Mouse (Mus musculus) layer of hippocampus, postnatal 36 days (tissue): ENCODE results near the gene Rapgefl1. TPM values are rescaled to one million over a fixed set of nuclear protein-coding genes. Genes with fewer than 3 reads are reported as not detected.

Experiments used
- DNase-seq, 2 experiments: peaks; one replicate each; pipeline ENCODE4 v3.0.0; 2022
- total RNA-seq, 2 experiments: library from RNA; stranded (reverse); gene quantifications; 2 replicates each; pipeline ENCODE4 v1.2.3; 2021

Gene Rapgefl1
- total RNA-seq: 100 to 1,000 TPM; 204 to 218 TPM

DNA sequence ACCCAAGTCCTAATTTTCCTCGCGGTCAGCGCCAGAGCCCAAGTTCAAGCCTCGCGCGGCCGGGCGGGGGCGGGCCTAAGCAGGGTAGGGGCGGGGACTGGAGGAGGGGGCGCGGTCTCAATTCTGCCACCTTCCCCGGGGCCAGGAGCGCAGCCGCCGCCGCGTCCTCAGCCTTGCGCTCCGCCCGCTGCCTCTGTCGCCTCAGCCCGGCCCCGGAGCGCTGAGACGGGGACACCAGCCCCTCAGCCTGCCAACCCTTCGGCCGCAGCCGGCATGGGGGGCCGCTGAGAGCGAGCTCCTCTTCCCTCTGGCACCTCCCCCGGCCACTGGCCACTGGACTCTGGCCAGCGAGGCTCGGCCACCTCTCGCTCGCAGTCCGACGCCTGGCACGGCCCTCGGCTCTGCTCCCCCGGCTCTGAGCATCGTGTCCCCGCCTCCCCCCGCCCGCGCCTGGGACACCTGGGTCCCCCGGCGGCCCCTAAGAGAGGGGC, at the start of gene Rapgefl1:
Gene Rapgefl1, plus strand, starts transcription at position 135 of the 491 bp plus-strand sequence.
- DNase-seq: peak; percentile 82 to 84

DNA sequence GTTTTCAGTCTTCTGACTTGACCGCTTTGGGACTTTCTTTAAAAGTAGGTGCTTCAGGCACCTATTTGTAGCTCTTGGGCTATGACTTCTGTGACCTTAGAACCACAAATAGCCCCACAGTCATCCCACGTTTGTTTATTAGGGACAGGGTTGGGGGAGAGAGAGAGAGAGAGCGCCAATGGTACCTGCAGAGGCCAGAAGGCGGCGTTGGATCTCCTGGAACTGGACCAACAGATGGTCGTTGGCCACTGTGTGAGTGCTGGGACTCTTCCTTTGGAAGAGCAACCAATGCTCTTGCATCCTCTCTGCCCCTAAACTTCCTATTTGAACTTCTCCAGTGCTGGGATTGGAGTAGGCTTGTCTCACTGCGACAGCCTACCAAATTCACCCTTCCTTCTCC, 49.4 kb upstream of the Rapgefl1 start:
- no peak for DNase-seq

DNA sequence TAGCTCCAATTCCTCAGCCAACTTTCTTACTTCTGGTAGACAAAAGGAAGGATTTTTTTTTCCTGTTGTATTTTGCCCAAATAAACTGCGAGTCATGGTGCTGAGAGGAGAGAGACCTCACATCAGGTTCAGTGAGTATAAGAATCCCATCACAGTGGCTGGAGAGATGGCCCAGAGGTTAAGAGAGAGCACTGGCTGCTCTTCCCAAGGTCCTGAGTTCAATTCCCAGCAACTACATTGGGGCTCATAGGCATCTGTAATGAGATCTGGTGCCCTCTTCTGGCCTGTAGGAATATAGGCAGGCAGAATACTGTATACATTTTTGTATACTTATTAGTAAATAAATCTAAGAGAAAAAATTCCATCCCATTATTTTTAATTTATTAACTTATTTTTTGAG, 48.9 kb upstream of the Rapgefl1 start:
- no peak for DNase-seq

DNA sequence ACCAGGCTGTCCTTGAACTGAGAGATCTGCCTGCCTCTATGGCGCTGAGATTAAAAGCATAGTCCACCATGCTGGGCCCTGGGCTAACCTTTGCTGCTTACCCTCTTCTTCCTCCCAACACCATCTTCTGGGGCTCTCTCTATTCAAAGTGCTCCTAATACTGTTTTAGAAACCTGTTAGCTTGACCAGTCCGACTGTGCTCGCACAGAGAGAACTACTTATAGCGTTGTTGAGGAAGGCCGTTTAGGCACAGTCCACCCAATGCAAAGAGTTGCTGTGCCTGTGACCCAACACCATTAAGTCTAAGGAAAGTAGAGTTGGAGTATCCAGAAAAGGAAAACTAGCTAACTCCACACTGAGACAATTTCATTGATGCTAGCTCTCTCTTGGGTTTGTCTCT, 48.4 kb upstream of the Rapgefl1 start:
- DNase-seq: no peak

DNA sequence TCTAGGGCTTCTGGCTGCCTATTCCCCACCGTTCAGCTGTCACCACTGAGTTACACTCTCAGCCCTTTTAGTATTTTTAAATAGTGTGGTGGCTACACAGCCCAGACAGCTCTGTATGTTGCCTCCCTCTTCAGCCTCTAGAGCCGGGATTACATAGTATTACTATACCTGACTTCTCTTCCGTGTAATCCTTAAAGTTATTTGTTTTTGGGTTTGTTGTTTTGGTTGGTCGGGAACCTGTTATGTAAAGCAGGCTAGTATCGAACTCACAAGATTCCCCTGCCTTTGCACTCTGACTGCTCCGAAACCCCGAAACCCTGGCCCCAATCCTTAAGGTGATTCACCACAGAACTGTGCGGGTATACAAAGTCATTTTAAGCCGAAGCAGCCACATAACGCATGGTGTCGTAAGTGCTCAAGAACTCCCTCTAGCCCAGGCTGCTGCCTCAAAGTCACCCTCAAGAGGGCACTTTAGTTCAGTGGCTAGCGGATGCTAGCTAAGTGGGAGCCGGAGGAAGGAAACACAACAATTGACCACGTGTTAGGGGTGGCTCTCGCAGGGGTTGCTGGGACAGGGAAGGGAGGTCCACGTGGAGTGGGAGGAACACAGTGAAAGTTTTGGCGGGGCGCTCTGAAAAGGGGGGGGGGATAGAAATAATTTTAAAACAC, 47.9 kb upstream of the Rapgefl1 start:
- peak; percentile 80 to 83 for DNase-seq

DNA sequence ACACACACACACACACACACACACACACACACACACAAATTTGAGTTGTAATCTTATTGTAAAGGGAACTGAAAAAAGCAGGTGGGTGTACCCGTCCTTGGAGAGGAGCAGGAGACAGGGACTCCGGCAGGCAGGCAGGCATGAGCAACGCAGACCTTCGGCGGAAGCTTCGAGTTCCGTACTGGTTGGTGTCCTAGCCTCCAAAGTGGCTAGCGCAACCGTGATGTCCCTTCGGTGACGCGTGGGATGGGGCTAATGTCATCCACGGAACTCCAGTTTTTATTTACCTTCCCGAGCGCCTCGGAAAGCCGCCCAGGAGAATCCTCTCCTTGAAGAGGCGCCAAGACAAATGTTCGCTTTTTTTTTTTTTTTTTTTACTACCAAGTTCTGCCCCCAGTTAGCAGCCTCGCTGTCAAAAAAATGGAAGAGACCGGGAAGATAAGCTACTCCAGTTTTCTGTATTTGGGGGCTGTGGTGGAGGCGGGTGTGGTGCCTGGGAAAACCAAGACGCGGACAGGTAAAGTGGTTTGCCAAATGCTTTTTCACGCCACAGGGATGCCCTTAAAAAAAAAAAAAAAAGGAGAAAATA, 47.3 kb upstream of the Rapgefl1 start:
- DNase-seq: no peak

DNA sequence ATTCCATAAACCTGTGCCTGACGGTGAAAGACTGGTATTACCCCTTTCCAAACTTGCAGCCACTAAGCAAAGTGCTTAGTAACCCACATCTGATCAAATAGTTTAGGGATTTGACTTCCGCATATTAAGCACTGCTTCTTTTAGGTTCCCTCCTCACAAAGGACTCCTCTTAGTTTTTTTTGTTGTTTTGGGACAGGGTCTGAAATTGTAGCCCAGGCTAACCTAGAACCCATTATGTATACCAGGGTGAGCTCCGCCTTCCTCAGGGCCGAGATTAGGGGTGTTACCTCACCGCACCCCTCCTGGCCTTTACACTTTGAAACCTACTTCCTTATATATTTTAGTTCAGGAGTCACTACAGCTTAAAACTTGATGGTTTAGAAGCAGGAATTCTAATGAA, 46.8 kb upstream of the Rapgefl1 start:
- DNase-seq: no peak

DNA sequence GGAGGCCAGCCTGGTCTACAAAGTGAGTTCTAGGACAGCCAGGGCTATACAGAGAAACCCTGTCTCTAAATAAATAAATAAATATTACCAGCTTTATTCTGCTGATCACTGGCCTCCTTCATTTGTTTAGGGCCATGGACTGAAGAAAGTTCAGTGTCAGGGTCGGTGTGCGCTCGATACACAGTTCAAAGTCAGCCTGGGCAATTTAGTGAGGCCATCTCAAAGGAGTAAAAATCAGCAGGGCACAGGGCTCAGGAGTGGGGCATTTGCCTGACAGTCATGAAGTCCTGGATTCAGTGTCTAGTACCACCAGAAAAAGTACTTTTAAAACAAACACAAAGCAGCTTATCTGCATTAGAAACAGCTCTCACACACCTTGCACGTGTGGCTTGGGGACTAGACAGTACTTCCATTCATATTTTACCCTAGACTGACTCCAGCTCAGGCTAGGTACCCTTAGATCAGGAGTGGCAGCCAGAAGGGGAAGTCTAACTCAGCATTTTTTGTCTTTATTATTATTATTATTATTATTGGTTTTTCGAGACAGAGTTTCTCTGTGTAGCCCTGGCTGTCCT, 45.9 kb upstream of the Rapgefl1 start:
- DNase-seq: no peak

DNA sequence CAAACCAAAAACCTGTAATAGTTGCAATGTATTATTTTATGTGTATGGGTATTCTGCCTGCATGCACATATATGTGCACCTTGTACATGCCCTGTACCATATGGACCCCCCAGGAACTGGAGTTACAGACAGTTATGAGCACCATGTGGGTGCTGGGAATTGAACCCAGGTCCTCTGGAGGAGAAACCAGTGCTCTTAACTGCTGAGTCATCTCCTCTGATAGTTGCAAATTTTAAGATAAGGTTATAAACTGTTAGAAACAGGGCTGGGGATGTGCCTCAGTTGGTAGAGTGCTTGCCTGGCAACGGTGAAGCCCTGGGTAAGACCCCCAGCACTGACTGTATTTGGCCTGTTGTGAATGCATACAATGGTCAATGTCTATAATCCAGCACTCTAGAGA, 45.1 kb upstream of the Rapgefl1 start:
- no peak for DNase-seq

DNA sequence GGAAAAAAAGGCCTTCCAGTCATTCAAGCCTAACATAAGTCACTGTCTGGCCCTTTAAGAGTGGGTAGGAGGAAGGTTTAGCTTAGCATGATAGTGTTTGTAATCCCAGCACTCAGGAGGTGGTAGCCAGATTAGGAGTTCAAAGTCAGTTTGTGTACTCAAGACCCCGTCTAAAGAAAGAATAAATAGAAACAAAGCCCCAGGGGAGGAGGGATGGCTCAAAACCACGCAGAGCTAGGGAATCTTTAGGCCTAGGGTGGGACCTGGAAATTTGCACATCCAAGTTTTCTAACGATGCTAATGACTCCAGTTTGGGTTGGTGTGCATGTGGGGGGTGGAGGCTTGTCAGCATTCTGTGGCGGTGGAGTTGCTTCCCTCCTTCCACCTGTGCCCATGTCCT, 44.5 kb upstream of the Rapgefl1 start:
- DNase-seq: no peak

DNA sequence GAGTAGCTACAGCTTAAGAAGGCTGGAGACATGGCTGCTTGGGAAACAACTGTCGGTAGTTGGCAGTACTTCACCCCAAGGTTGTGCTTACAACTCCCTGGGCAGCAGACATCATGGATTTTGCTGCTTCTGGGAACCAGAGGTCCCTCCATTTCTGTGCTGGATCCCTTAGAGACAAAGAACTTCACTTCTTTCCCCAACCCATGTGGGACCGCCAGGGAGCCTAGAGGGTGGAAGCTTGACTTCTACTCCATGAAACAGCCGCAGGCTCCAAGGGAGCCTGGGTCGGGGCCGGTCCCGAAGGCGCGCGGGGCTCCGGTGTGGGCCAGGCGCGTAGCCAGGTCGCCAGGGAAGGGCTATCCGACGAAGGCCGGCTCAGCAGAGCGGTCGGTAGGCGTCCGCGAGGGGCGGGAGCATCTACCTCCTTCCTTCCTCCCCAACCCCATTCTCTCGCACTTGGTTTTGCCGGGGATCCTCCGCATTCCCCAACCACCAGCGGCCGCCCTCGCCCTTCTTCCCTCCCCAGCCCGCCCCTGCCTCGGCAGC, 42.0 kb upstream of the Rapgefl1 start:
- peak in 1 of 2 experiments; percentile 80 for DNase-seq

DNA sequence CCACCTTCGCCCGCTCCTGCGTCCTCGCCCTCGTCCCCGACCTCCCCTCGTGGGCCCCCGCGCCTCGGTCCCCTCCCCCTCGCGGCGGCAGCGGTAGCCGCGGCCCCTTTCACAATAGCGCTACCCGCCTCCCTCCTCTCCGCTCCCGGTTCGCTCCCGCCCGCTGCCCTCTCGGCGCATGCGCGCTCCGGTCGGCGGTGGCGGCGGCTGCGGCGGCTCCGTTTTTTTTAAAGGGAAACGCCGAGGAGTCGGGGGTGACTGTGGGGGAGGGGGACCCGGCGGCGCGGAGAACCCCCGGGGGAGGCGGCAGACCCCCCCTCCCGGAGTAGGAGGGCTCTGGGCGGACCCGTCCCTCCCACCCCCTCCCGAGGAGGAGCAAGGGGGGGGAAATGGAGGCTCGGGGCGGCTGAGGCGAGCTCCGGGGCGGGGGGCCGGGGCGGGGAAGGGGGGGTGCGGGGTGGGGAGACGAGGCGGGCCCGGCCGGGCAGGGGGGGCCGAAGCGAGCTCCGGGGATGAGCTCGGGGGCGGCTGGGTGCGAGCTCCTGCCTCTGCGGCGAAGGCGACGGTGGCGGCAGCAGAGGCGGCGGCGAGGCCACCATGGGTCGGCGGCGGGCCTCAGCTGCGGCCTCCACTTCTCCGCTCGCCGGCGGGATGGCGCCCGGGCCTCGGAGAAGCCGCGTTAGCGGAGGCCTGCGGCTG, 41.4 kb upstream of the Rapgefl1 start, which contains the start of gene Msl1:
Gene Msl1, plus strand, starts transcription at position 502 of the 699 bp plus-strand sequence.
- peak; percentile 89 to 90 for DNase-seq

DNA sequence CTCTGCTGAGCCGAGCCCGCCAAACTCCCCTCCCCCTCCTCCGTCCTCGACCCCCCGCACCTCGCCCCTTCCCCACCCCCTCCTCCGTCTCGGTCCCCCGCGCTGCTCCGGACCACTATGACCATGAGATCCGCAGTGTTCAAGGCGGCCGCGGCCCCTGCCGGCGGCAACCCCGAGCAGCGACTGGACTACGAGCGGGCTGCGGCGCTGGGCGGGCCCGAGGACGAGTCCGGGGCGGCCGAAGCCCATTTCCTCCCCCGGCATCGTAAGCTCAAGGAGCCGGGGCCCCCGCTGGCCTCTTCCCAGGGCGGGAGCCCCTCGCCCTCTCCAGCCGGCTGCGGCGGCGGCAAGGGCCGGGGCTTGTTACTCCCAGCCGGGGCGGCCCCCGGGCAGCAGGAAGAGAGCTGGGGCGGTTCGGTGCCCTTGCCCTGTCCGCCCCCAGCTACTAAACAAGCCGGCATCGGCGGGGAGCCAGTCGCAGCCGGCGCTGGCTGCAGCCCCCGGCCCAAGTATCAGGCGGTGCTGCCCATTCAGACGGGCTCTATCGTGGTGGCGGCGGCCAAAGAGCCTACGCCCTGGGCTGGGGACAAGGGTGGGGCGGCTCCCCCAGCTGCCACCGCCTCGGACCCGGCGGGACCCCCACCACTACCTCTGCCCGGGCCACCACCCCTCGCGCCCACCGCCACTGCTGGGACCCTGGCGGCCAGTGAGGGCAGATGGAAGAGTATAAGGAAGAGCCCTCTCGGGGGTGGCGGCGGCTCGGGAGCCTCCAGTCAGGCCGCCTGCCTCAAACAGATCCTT, 40.7 kb upstream of the Rapgefl1 start:
- peak; percentile 35 to 37 for DNase-seq

DNA sequence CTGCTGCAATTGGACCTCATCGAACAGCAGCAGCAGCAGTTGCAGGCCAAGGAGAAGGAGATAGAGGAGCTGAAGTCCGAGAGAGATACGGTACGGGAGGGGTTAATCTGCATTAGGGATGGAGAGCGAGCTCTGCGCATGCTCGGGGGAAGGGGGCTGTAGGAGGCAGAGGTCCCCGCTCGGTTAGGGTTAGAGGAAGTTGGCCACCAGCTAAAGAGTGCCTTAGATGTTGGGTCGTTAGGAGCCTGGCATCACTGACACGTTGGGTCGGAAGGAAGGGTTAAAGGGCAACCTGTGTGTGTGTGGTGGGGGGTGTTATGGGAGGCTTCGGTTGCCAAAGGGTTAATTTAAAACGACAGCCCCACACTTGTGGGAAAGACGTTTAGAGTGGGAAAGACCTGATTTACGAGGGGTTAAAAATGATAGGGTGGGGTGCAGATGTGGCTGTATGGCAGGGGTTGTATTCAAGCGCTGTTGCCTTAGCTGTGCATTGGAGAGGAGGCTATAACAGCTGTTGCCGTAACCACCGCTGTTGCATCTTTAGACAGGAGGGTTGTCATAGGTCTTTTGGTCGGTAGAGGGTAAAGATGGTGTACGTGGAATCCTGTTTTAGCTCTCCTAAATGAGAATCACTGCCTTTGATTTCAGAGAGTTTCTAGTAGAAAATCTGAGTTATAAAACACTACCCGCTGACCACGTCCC, 39.9 kb upstream of the Rapgefl1 start:
- DNase-seq: peak; percentile 77 to 83

DNA sequence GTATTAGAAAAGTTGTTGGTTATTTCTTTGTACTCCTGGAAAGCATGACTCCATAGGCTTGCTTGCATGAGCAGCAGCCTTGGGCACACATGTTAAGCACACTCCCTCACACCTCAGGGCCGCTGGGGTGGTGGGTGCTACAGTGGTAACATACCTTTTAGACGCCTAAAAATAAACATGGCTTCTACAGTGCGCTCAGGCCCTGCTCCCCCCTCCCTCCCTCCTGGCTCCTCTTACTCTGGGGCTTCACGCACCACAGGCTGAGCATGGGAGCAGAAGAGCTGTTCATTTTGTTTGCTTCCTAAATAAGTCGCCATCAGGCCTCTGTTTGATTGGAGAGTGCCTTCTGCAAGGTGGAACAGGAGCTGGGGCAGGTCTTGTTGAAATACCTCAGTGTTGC, 39.3 kb upstream of the Rapgefl1 start:
- no peak for DNase-seq

DNA sequence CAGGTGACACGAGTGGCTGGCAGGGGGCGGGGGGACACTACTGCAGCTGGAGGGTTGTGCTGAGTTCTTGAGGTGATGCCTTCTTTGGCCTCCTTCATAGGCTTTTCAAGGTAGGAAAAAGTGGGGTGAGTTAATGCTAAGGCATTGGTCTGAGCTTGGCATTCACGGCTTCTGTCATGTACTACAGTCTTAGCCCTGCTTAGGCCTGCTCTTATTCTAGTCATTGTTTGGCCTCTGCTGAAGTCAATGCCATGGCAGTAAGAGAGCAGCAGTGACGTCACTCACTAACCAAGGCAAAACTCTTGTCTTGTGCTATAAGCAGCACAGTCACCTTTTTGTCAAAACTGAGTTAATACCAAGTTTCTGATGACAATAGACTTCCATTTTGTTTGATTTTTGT, 38.7 kb upstream of the Rapgefl1 start:
- no peak for DNase-seq

DNA sequence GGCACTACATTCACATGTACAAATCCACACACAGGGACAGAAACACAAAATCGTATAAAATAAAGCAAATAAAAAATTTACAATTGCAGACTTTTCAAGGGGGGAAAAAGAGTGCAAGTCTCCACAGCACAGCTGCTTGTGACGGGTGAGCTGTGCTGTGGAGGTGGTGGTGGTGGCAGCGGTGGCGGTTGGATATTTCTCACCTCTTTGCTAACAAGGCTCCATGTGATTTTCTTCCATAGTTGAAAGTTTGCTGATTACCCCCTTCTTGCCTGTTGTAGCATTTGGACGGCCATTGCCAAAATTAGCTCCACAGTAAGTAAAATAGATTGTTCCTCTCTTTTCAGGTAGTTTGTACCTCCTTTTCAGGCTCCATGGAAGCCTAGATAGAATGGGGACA, 32.0 kb upstream of the Rapgefl1 start, which contains the start of gene Casc3:
Gene Casc3, plus strand, starts transcription at position 301 of the 400 bp plus-strand sequence.
- no peak for DNase-seq

DNA sequence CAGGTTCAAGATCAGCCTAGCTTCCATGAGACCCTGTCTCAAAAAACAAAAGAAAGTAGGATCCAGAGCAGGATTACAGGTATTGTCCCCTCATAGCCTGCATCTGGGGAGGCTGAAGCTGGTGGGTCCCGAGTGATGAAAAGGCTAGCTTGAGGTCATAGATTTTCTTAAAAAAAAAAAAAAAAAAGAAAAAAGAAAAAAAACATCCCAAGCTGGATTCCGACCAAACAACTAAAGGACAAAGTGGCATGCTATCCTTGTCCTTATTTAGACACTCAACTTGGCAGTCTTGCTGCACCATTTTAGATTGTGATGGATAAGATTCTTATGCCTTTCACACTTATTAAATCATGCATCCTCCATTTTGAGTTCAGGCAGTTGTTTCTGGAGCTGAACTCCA, 28.2 kb upstream of the Rapgefl1 start:
- DNase-seq: no peak

DNA sequence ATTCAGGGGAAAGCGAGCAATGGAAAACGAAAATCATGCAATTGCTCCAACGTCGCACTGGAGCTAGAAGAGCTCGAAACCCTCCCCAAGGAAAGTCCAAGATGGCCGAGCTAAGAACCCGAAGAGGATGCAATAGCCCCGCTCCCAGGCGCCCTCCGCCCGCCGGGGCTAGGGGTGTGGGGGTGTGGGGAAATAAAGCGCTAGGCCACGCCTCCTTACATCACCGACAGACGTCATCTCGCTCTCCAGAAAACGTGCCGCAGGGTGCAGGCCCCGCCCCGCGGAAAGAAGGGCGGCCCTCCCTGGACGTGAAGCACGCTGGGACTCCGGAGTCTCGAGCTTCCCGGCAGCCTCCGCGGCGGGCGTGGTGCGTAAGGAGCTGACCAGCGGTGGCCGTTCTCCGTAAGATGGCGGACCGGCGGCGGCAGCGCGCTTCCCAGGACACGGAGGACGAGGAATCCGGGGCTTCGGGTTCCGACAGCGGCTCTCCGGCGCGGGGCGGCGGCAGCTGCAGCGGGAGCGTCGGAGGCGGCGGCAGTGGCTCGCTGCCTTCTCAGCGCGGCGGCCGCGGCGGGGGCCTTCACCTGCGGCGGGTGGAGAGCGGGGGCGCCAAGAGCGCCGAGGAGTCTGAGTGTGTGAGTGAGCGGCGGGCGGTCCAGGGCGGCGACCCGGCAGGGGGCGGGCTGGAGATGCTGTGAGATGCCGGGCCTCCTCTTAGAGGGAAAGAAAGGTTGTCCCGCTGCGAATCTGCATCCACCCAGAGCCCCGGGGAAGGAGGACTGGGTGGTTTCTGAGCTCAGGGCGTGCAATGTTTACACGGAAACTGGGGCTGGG, 26.9 kb upstream of the Rapgefl1 start:
- peak; percentile 99 for DNase-seq

DNA sequence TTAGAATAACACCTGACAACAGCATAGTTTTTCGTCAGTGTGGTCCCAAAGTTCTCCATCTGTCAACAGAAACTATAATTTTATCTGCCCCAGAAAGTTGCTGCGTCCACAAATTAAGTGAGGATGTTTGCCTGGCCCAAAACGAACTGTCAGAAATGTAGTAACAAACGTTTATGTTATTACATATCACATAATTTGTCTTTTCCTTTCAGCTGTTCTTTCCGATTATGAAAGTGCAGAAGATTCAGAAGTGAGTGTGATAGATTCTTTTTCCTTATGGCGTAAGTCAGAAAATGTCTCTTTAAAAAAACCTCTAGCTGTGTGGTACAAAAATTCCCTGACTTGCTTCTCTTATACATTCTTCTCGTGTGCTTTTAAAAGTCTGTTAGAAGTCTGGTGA, 25.9 kb upstream of the Rapgefl1 start:
- DNase-seq: no peak
